Mouse (Mus musculus): Measurements from ENCODE around the gene Samt3.

Gene Samt3

DNA sequence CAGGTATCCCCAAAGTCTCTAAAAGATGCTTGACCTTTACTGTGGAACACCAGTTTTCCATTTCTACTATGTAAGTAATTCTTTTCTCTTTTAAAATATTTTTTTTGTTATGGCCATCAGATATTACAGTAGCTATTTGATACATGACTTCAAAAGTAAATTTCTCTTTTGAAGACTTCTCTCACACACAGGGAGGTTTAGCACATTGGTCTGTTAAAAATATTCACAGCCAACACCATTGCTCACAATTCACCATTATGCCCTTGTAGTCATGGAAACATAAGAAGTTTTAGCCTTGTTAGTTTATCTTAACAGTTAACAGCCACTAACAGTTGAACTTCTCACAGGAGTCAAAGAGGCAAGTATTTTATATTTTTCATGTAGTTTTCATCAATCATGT lies at the start of gene Samt3:
TSS of gene Samt3 (plus strand) at position 301 of the 400 bp plus-strand sequence.
- in situ Hi-C loops (cut with MboI) = no loop called here

DNA sequence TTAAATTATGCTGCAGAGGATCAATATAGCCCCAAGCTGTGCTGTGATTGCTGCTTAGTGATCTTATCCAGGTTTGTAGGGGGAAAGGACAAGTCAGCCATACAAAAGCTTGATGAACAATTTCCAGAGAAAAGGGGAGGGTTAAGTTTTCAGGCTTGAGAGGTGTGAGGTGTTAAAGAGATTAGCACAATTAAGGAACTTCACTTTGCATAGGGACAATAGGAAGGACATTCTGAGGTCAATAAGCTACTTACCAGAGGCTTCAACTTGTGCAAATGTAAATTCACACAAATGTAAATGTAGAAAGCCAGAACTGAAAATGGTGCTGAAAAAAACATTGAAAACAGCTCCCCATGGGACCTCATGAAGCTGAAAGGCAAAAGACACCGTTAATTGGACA lies 27.4 kb upstream of the Samt3 start:
- in situ Hi-C loops (cut with MboI) = no loop called here

DNA sequence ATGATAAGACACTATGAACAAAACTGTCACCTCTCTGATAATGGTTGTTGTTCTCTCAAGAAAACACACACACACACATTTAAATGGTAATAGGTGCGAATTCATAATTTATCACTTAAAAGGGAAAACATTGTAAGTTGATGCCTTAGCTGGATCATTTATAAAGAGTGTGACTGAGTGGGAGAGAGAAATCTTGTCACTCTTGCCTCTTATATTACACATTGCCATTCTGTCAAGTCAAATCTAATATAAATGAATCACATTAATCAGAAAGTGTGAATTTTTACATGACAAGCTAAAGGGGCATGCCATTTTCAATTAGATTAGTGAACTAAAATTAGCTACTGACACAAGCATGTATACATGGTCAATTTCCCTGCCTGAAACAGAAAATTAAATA lies 44.7 kb downstream of the Samt3 start:
- in situ Hi-C loops (cut with MboI) = no loop called here
